Comparison of ENCODE assay signal across 8 mouse cellular contexts in the genomic region with DNA sequence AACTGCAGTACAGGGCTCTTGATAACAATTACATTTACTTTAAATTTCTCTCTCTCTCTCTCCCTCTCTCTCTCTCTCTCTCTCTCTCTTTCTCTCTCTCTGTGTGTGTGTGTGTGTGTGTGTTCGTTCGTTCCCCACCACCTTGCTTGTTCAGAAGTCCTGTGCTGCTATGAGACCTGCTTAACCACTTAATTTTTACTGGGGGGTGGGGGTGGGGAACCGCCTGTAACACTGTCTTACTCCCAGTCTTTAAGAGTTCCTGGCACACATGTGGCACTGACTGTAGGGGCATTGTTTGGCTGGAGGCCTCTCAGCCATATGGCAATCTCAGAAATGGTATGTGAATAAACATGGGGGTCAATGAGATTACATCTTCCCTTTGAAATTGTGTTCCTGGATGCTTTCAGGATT.
A peak's percentile ranks its signal among the peaks of the same experiment; 100 is the strongest.
DNase-seq lines count a peak whose midpoint lies in the region; ATAC-seq lines count a peak whose summit lies in the region.

No protein-coding gene starts in this region.

- H3K9me3 ChIP-seq in kidney, embryonic 16.5 days (ENCODE audit: low read length): no peaks in the 10 kb centered on the region
- no peaks in the 10 kb centered on the region for H3K9me3 ChIP-seq in neural tube, embryonic 11.5 days (ENCODE audit: control insufficient read depth, low read length)

- H3K4me2 ChIP-seq in kidney, embryonic 16.5 days (replicated peaks; ENCODE audit: low read depth, low read length): peak overlapping the region; percentile 86
- peak overlapping the region; percentile 89 for H3K4me2 ChIP-seq in neural tube, embryonic 11.5 days (ENCODE audit: low read depth)

- H3K27me3 ChIP-seq in kidney, embryonic 16.5 days (ENCODE audit: insufficient read depth, low read length): no peaks in the 10 kb centered on the region
- H3K27me3 ChIP-seq in neural tube, embryonic 11.5 days (ENCODE audit: control insufficient read depth, insufficient read depth, low read length): no peaks in the 10 kb centered on the region

- no peak for ATAC-seq in kidney, embryonic 16.5 days (ENCODE audit: low FRiP score, low TSS enrichment)
- peak; percentile 42 for ATAC-seq in neural tube, embryonic 11.5 days (ENCODE audit: insufficient read depth, low FRiP score, low TSS enrichment)
- no peak for ATAC-seq in erythroid progenitor cell, adult 5-6 weeks (replicated peaks; ENCODE audit: low FRiP score, poor library complexity, severe bottlenecking)

- WGBS in kidney, embryonic 16.5 days: 8% methylated on average over 3 of the region's 3 CpGs
- 0% methylated on average over 3 of the region's 3 CpGs for WGBS in neural tube, embryonic 11.5 days

- DNase-seq in kidney, postnatal 10 days: no peak
- peak; percentile 55 for DNase-seq in embryo, embryonic 9.5 days (ENCODE audit: extremely low spot score)
- peak; percentile 24 for DNase-seq in induced T-regulatory cell, adult 2 months (ENCODE audit: low read depth)
- DNase-seq in neural tube, embryonic 11.5 days (ENCODE audit: low spot score): peak; percentile 54
- DNase-seq in cerebellum, adult 18-20 months: no peak
- DNase-seq in gastrocnemius, postnatal 4 days (ENCODE audit: low spot score in 2 of 2): no peak

- H3K9ac ChIP-seq in kidney, embryonic 16.5 days (replicated peaks; ENCODE audit: low read length): peak overlapping the region; percentile 39; the same call in 1 of the 2 replicates
- peak overlapping the region; percentile 92 for H3K9ac ChIP-seq in neural tube, embryonic 11.5 days (ENCODE audit: low read length)

- H3K4me3 ChIP-seq in kidney, embryonic 16.5 days (ENCODE audit: low read length): peak overlapping the region; percentile 71
- peak overlapping the region; percentile 54 for H3K4me3 ChIP-seq in neural tube, embryonic 11.5 days (ENCODE audit: low read depth, low read length)

- H3K27ac ChIP-seq in kidney, embryonic 16.5 days (ENCODE audit: low read length): peak overlapping the region; percentile 96
- peak overlapping the region; percentile 99 for H3K27ac ChIP-seq in neural tube, embryonic 11.5 days (ENCODE audit: low read depth, low read length)

- H3K36me3 ChIP-seq in kidney, embryonic 16.5 days (ENCODE audit: insufficient read depth, low read length): no peaks in the 10 kb centered on the region
- H3K36me3 ChIP-seq in neural tube, embryonic 11.5 days (ENCODE audit: control insufficient read depth, insufficient read depth, low read length): no peaks in the 10 kb centered on the region

- H3K4me1 ChIP-seq in kidney, embryonic 16.5 days (ENCODE audit: insufficient read depth, low read length): peaks cover 56% of the 10 kb centered on the region
- H3K4me1 ChIP-seq in neural tube, embryonic 11.5 days (ENCODE audit: control insufficient read depth, insufficient read depth, low read length): peaks cover 43% of the 10 kb centered on the region

Comparison
In these comparisons a context has a peak if more than half of its experiments do, and no peak if none do; other contexts are left out.
1. DNase-seq: peak in embryo, embryonic 9.5 days (single experiment), induced T-regulatory cell, adult 2 months (single experiment) and neural tube, embryonic 11.5 days (single experiment); none in kidney, postnatal 10 days (single experiment), cerebellum, adult 18-20 months (0 of 2) and gastrocnemius, postnatal 4 days (0 of 2).